Mouse (Mus musculus) heart, adult 10 weeks (tissue): ENCODE data around the gene Gjb2. TPM values are rescaled to one million over a fixed set of nuclear protein-coding genes. Genes with fewer than 3 reads are reported as not detected.

ENCODE experiments used
- polyA plus RNA-seq: library from polyadenylated mRNA; stranded (reverse); fragments of 350-450 nt; fragmentation: Illumina TruSeq; extraction: RNeasy Lipid Tissue Mini Kit (QIAGEN cat#74804); gene quantifications from one replicate; pipeline ENCODE4 v1.2.3, GENCODE M21; 2014; ENCODE audit warnings: low read depth, low replicate concordance

The Gjb2 gene
- polyA plus RNA-seq, result not detected

GRCm38 (mm10) chr14:57104106-57105023, at the start of gene Gjb2:
Gene Gjb2, minus strand, starts transcription at chr14:57104702.

DNA sequence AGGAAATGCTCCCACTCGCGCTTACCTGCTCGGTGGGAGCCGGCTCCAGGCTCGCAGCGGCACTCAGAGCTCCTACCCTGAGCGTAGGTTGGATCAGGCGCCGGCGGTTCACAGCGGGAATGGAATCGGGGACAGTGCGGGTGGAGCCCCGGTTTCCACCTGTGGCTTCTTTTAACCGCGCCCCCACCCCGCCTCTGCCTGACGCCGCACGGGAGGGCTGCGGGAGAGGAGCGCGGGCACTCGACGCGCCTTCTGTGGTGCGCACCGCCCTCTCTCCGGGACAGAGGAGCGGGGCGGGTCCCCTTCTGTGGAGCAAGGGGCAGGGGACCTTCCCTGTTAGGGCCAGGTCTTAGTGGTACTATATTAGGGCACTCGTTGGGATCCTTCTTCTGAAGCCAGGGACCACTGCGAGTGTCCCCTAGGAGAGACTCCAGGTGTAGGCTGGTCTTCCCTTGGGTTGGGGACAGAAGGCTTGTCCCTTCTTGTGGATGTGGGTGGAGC, 28.7 kb upstream of the Gjb2 start, which contains the start of gene Gjb6:
Gene Gjb6 (minus strand): TSS at position 451 of the 501 bp plus-strand sequence.

GRCm38 (mm10) chr14:57115823-57116544, 11.5 kb upstream of the Gjb2 start, which contains the start of gene Gm4491:
Gene Gm4491, minus strand, starts transcription at chr14:57115883.

GRCm38 (mm10) chr14:57057563-57058321, 46.8 kb downstream of the Gjb2 start, which contains the start of gene Gja3:
Gene Gja3, minus strand, starts transcription at chr14:57058100.

Other genes starting within 250 kb of the Gjb2 start
- gene Zmym2, start 218.0 kb downstream of the Gjb2 start, polyA plus RNA-seq, result 31.1 TPM
- 17.4 TPM for gene Gja3, start 46.6 kb downstream of the Gjb2 start, polyA plus RNA-seq
- not detected for gene Gm4491, start 11.2 kb upstream of the Gjb2 start, polyA plus RNA-seq
- gene Gjb6, start 28.9 kb upstream of the Gjb2 start, polyA plus RNA-seq, result not detected